Mouse (Mus musculus) spleen, postnatal 14 days (tissue): ENCODE measurements around the gene Gm17018.

ENCODE experiments used
- DNase-seq, 2 experiments: peaks; one replicate each; pipeline ENCODE4 v3.0.0; 2021 to 2022; ENCODE audit warnings: low spot score in 2 of 2

Gene Gm17018

DNA sequence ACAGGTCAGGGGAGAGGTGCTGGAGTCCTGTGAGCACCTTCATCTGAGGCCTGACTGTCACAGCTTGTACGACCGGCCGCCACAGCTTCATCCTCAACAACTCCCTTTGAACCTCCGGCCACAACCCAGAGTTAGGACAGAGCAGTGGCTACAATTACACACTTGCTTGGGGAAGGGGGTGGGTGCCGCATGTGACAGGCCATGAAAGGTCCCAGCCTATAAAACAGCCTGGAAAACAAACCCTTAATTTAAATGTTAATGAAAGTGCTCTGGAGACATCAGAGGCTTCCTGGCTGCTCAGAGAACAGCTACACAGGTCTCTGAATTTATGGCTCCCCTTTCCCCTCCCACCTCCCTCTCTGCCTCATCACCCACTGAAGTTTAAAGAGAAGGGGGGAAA lies 61.7 kb downstream of the Gm17018 start:
- no peak for DNase-seq

GRCm38 (mm10) chr19:45623710-45624109 lies 63.3 kb downstream of the Gm17018 start:
- no peak for DNase-seq

GRCm38 (mm10) chr19:45627036-45627435 lies 66.6 kb downstream of the Gm17018 start:
- DNase-seq, result no peak

DNA sequence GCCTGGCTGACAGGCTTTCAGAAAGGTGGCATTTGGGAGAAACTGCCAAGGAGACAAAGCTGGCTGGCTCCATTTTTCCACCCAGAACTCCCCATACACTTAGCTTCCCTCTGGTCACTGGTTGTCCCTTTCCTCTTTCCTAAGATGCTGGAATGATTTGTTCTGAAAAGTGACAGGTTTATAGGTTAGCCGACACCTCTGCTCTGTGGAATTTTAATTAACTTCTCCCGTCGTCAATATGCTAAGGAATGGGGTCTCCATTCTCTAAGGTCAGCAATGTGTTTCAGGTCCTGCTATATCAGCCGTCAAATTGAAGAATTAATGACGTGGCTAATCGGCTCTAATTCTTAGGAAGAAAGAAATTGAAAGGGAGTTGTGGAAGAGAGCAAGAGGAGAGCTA lies 68.2 kb downstream of the Gm17018 start:
- no peak for DNase-seq

DNA sequence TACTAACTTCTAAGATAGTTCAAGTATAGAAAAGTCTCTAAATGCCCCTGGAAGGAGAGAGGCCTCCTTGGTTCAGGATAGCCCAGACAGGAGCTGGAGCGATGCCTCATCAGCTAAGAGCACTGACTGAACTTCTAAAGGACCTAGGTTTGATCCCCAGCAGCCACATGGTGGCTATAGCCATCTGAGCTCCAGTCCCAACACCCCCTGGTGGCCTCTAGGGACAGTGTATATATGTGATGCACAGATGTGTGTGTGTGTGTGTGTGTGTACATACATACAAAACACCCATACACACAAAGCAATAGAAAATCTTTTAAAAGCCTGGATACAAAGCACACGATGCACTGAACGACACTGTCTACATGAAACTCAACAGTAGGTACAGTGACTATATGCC lies 68.8 kb downstream of the Gm17018 start:
- peak in 1 of 2 experiments; percentile 14 for DNase-seq
